Mouse (Mus musculus) C2C12 (cell line): ENCODE measurements around the gene Sez6l2.

ENCODE experiments used
- CTCF ChIP-seq: IDR thresholded peaks from one replicate; pipeline ENCODE4 v1.5.1; 2011; ENCODE audit not compliant: control insufficient read depth, insufficient read depth, insufficient read length
- FOSL1 ChIP-seq: IDR thresholded peaks from one replicate; pipeline ENCODE4 v1.8.0; 2011; ENCODE audit warnings: mild to moderate bottlenecking, low read length; ENCODE audit not compliant: poor library complexity, insufficient read depth, severe bottlenecking
- MAX ChIP-seq: IDR thresholded peaks from one replicate; pipeline ENCODE4 v1.6.1; 2011; ENCODE audit warnings: mild to moderate bottlenecking, control low read depth
- USF1 ChIP-seq: IDR thresholded peaks from one replicate; pipeline ENCODE4 v1.6.1; 2011; ENCODE audit warnings: low read depth, mild to moderate bottlenecking, control low read depth, moderate library complexity

GRCm38 (mm10) chr7:127016481-127016485 is 65.9 kb downstream of the Sez6l2 start, which contains the start of gene Pagr1b:
- no peak for TF ChIP-seq MAX
- TF ChIP-seq CTCF = no peak
- TF ChIP-seq USF1 = no peak
- no peak for TF ChIP-seq FOSL1
